ENCODE assay signal across 8 mouse cellular contexts in genomic region chr1:33964643-33965042, GRCm38 (mm10). TPM values are rescaled to one million over a fixed set of nuclear protein-coding genes. Genes with fewer than 3 reads are reported as not detected.
A peak's percentile ranks its signal among the peaks of the same experiment; 100 is the strongest.
DNase-seq lines count a peak whose midpoint lies in the region; ATAC-seq and TF ChIP-seq lines count a peak whose summit lies in the region.
"Had no signal": no experiment of that assay in that cellular context is flagged by ENCODE, and none has a peak within 500 bp of the region (broad histone marks: within the 10 kb centered on the region; RNA-seq: fewer than 3 reads in every experiment).

No protein-coding gene starts in this region.

- no peaks in the 10 kb centered on the region for H3K27me3 ChIP-seq in midbrain, embryonic 11.5 days (ENCODE audit: control insufficient read depth, insufficient read depth, low read length)
- no peaks in the 10 kb centered on the region for H3K27me3 ChIP-seq in midbrain, embryonic 16.5 days (ENCODE audit: control insufficient read depth, insufficient read depth, low read depth, low read length)
- no peaks in the 10 kb centered on the region for H3K27me3 ChIP-seq in lung, embryonic 14.5 days (ENCODE audit: insufficient read depth, low read length)
- H3K27me3 ChIP-seq: midbrain, embryonic 12.5 days had no signal

- ATAC-seq in midbrain, embryonic 11.5 days (ENCODE audit: low FRiP score), result peak; percentile 33; the same call in 1 of the 2 replicates
- ATAC-seq in midbrain, embryonic 16.5 days, result no peak
- ATAC-seq in lung, embryonic 14.5 days (ENCODE audit: insufficient read depth), result no peak

- peak; percentile 86 for DNase-seq in midbrain, embryonic 11.5 days (ENCODE audit: low spot score, missing footprints)
- peak; percentile 71 for DNase-seq in adipocyte (ENCODE audit: low spot score)
- peak; percentile 85 for DNase-seq in cerebellum, adult 9-10 months
- peak; percentile 36 to 66 for DNase-seq in heart, postnatal 14 days
- DNase-seq in lung, embryonic 14.5 days, result peak; percentile 77
- no peak for DNase-seq in ovary, adult 18-20 months (ENCODE audit: low spot score)

- H3K27ac ChIP-seq in midbrain, embryonic 11.5 days (ENCODE audit: low read depth, low read length), result no peak overlapping the region
- no peak overlapping the region for H3K27ac ChIP-seq in midbrain, embryonic 16.5 days (ENCODE audit: low read length)
- H3K27ac ChIP-seq in lung, embryonic 14.5 days (ENCODE audit: low read depth), result no peak overlapping the region
- H3K27ac ChIP-seq: midbrain, embryonic 12.5 days had no signal

- H3K4me1 ChIP-seq in midbrain, embryonic 11.5 days (ENCODE audit: control insufficient read depth, insufficient read depth, low read length), result no peaks in the 10 kb centered on the region
- H3K4me1 ChIP-seq in midbrain, embryonic 16.5 days (ENCODE audit: control insufficient read depth, insufficient read depth, low read length), result no peaks in the 10 kb centered on the region; the same call in 1 of the 2 replicates
- H3K4me1 ChIP-seq in lung, embryonic 14.5 days (ENCODE audit: insufficient read depth), result no peaks in the 10 kb centered on the region

- intact Hi-C loops in heart, postnatal 14 days (cut with DNase I), result loop anchor here (1.0 to 10.0 kb wide), 4 partner anchors 57 to 297 kb away; partner anchors contain the start of genes Bag2, Bend6, Dst and Prim2

- H3K36me3 ChIP-seq in midbrain, embryonic 11.5 days (ENCODE audit: control insufficient read depth, insufficient read depth, low read length), result no peaks in the 10 kb centered on the region
- H3K36me3 ChIP-seq in midbrain, embryonic 16.5 days (ENCODE audit: control insufficient read depth, insufficient read depth, low read length), result no peaks in the 10 kb centered on the region
- H3K36me3 ChIP-seq in lung, embryonic 14.5 days (ENCODE audit: insufficient read depth), result no peaks in the 10 kb centered on the region
- H3K36me3 ChIP-seq: midbrain, embryonic 12.5 days had no signal

- no peak overlapping the region for H3K4me3 ChIP-seq in midbrain, embryonic 11.5 days (ENCODE audit: low read depth, low read length)
- no peak overlapping the region for H3K4me3 ChIP-seq in midbrain, embryonic 16.5 days (ENCODE audit: low read depth, low read length)
- no peak overlapping the region for H3K4me3 ChIP-seq in lung, embryonic 14.5 days (ENCODE audit: low read depth, low read length)
- H3K4me3 ChIP-seq: midbrain, embryonic 12.5 days had no signal

- H3K9ac ChIP-seq in midbrain, embryonic 11.5 days (ENCODE audit: low read length), result no peak overlapping the region
- no peak overlapping the region for H3K9ac ChIP-seq in midbrain, embryonic 16.5 days (ENCODE audit: low read depth, low read length)
- no peak overlapping the region for H3K9ac ChIP-seq in lung, embryonic 14.5 days
- H3K9ac ChIP-seq: midbrain, embryonic 12.5 days had no signal

- no peak overlapping the region for H3K4me2 ChIP-seq in midbrain, embryonic 11.5 days
- no peak overlapping the region for H3K4me2 ChIP-seq in midbrain, embryonic 16.5 days (ENCODE audit: low read length)
- no peak overlapping the region for H3K4me2 ChIP-seq in lung, embryonic 14.5 days
- H3K4me2 ChIP-seq: midbrain, embryonic 12.5 days had no signal

- WGBS in midbrain, embryonic 11.5 days, result 65% methylated on average over 5 of the region's 5 CpGs
- 49% methylated on average over 5 of the region's 5 CpGs for WGBS in midbrain, embryonic 16.5 days
- 36% methylated on average over 5 of the region's 5 CpGs for WGBS in lung, embryonic 14.5 days

- no peaks in the 10 kb centered on the region for H3K9me3 ChIP-seq in midbrain, embryonic 11.5 days (ENCODE audit: control insufficient read depth, low read length)
- no peaks in the 10 kb centered on the region for H3K9me3 ChIP-seq in midbrain, embryonic 16.5 days (replicated peaks; ENCODE audit: control insufficient read depth, low read length, poor library complexity, severe bottlenecking)
- no peaks in the 10 kb centered on the region for H3K9me3 ChIP-seq in lung, embryonic 14.5 days (ENCODE audit: low read depth, low read length)
- H3K9me3 ChIP-seq: midbrain, embryonic 12.5 days had no signal

- TF ChIP-seq CTCF in lung, embryonic 14.5 days (IDR thresholded peaks at IDR 0.05; ENCODE audit: low read depth), result peak; percentile 63

RNA-seq across cellular contexts. Expression of gene Dst, which starts 56.6 kb away (rescaled TPM):
- polyA plus RNA-seq in midbrain, embryonic 11.5 days (2014; fragmentation: Nextera tagmentation; extraction: Ambion mirVana), result 33.3 and 38.6 TPM in 2 replicates
- polyA plus RNA-seq in midbrain, embryonic 16.5 days (2015; fragmentation: Nextera tagmentation; extraction: Ambion mirVana), result 36.1 and 39.9 TPM in 2 replicates
- total RNA-seq in heart, postnatal 14 days (2021), result 100 to 1,000 TPM; 317 TPM
- polyA plus RNA-seq in lung, embryonic 14.5 days (2014; fragmentation: Nextera tagmentation; extraction: Ambion mirVana), result 15.6 and 16.1 TPM in 2 replicates

RNA-seq across cellular contexts. Expression of gene Bend6, which starts 57.0 kb away (rescaled TPM):
- polyA plus RNA-seq in midbrain, embryonic 11.5 days (2014; fragmentation: Nextera tagmentation; extraction: Ambion mirVana), result 2.0 and 3.9 TPM in 2 replicates
- 58.9 and 76.0 TPM in 2 replicates for polyA plus RNA-seq in midbrain, embryonic 16.5 days (2015; fragmentation: Nextera tagmentation; extraction: Ambion mirVana)
- total RNA-seq in heart, postnatal 14 days (2021), result 1 to 10 TPM; 2.2 to 2.7 TPM
- 0.21 and 1.0 TPM in 2 replicates for polyA plus RNA-seq in lung, embryonic 14.5 days (2014; fragmentation: Nextera tagmentation; extraction: Ambion mirVana)

Comparison
In these comparisons a context has a peak if more than half of its experiments do, and no peak if none do; other contexts are left out.
1. RNA of gene Bend6, which starts 57.0 kb away (polyA plus RNA-seq): 58.9 to 76.0 TPM in midbrain, embryonic 16.5 days; 2.0 to 3.9 TPM in midbrain, embryonic 11.5 days and 0.21 to 1.0 TPM in lung, embryonic 14.5 days; every median in the first group is over 10 times any median in the second.